Mouse (Mus musculus) thymus, adult 2 months (tissue): Measurements from ENCODE around the gene Ppp1r32.

Experiments
- CTCF ChIP-seq: fragments of 200-500 bp; IDR thresholded peaks from 2 replicates; pipeline ENCODE4 v1.5.1; 2012; ENCODE audit warnings: mild to moderate bottlenecking, control low read depth, low read length, moderate library complexity, borderline replicate concordance; ENCODE audit not compliant: control insufficient read depth, poor library complexity, insufficient read depth; ENCODE audit errors: extremely low read depth
- POLR2A ChIP-seq: fragments of 200-500 bp; IDR thresholded peaks from 2 replicates; pipeline ENCODE4 v1.6.1; 2012; ENCODE audit warnings: mild to moderate bottlenecking, low read length, control low read depth, moderate library complexity; ENCODE audit not compliant: control insufficient read depth, poor library complexity, insufficient read depth; ENCODE audit errors: extremely low read depth

GRCm38 (mm10) chr19:10482703-10483102 lies at the start of gene Ppp1r32:
- TF ChIP-seq CTCF (no peak), POLR2A (no peak)
